Mouse (Mus musculus) lung, adult 2 months (tissue): ENCODE measurements at regions not wholly inside any gene's neighbourhood (a gene's known extent, or its start where the extent isn't known, plus 50 kb on each side); places are given as distances from the start of the nearest gene placed in this dataset.

Experiments used
- CTCF ChIP-seq: fragments of 200-500 bp; IDR thresholded peaks from 2 replicates; pipeline ENCODE4 v1.5.1; 2011; ENCODE audit warnings: mild to moderate bottlenecking, low read length, control low read depth; ENCODE audit not compliant: insufficient read depth
- POLR2A ChIP-seq: fragments of 200-500 bp; IDR thresholded peaks from 2 replicates; pipeline ENCODE4 v1.6.1; 2011; ENCODE audit warnings: low read depth, mild to moderate bottlenecking, control low read depth, low read length, borderline replicate concordance; ENCODE audit errors: extremely low read depth

DNA sequence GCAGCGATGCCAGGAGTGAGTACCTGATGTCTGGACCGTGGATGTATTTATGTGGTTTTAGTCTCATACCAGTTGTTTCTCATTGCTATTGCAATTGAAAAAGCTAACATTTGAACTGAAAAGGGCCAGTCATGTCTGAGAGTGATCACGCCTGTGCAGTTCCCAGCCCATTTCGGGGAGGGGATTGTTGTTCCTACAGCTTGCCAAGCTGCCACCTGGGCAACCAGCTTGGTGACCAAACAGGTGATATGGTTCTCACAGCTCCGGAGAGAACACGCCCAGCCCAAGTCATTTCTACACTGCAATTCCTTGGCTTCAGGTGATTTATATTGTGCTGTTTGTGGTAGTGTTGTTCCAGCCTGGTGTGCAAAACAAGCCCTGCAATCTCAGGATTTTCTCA is 194.2 kb upstream of the Cited2 start:
- TF ChIP-seq CTCF: no peak
- TF ChIP-seq POLR2A: no peak
